In the genomic region with DNA sequence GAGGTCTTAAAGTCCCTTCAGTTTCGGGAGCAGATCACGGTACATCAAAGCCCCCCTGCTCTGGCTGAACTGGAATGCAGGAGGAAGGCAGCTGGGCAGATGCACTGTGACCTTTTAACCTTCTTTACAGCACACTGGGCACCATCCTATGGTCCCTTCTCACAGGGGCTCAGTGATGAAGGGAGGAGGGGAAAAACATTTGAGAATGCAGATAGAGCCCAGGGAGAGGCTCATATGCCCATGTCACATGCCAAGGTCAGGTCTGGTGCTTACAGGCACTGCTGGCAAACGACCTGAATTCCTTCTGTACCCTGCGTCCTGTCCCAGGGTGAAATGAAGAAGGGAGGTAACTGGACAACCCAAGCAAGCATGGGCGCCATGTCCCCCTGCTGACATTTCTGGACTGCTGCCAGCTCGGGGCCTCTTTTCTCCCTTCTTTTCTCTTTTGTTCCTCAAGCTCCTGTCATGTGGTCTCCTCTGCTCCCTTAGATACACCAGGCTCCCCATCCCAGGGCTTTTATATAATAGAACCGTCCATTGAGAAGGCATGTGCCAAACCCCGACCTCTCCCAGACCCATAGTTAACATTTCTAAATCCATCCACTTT, we compare ENCODE assay signal across 11 mouse cellular contexts. TPM values are rescaled to one million over a fixed set of nuclear protein-coding genes. Genes with fewer than 3 reads are reported as not detected.
DNase-seq lines count a peak whose midpoint lies in the region; ATAC-seq and TF ChIP-seq lines count a peak whose summit lies in the region.
"Had no signal": no experiment of that assay in that cellular context is flagged by ENCODE, and none has a peak within 500 bp of the region (broad histone marks: within the 10 kb centered on the region; RNA-seq: fewer than 3 reads in every experiment).

No protein-coding gene starts in this region.

- no peak for TF ChIP-seq EP300 in stomach, postnatal 0 days (optimal IDR thresholded peaks at IDR 0.05)

- TF ChIP-seq POLR2A in limb, embryonic 14.5 days (IDR thresholded peaks at IDR 0.05; ENCODE audit: borderline replicate concordance, extremely low read depth, insufficient read depth, insufficient read length) = no peak

- no peaks in the 10 kb centered on the region for H3K9me3 ChIP-seq in forebrain, embryonic 14.5 days (replicated peaks; ENCODE audit: control insufficient read depth, low read length)
- H3K9me3 ChIP-seq in forebrain, embryonic 16.5 days (ENCODE audit: control insufficient read depth, low read length) = no peaks in the 10 kb centered on the region
- H3K9me3 ChIP-seq in limb, embryonic 14.5 days (ENCODE audit: control insufficient read depth, low read length) = no peaks in the 10 kb centered on the region
- no peaks in the 10 kb centered on the region for H3K9me3 ChIP-seq in stomach, postnatal 0 days (ENCODE audit: control insufficient read depth, low read length)

- no peaks in the 10 kb centered on the region for H3K27me3 ChIP-seq in forebrain, embryonic 14.5 days (replicated peaks; ENCODE audit: control insufficient read depth, insufficient read depth, low read length)
- no peaks in the 10 kb centered on the region for H3K27me3 ChIP-seq in forebrain, embryonic 16.5 days (replicated peaks; ENCODE audit: control insufficient read depth, insufficient read depth, low read length)
- no peaks in the 10 kb centered on the region for H3K27me3 ChIP-seq in limb, embryonic 14.5 days (ENCODE audit: control insufficient read depth, insufficient read depth, low read length)
- no peaks in the 10 kb centered on the region for H3K27me3 ChIP-seq in stomach, postnatal 0 days (ENCODE audit: control insufficient read depth, insufficient read depth, low read length)

- H3K4me3 ChIP-seq in forebrain, embryonic 14.5 days (ENCODE audit: low read depth, low read length) = no peak overlapping the region
- no peak overlapping the region for H3K4me3 ChIP-seq in forebrain, embryonic 16.5 days (replicated peaks; ENCODE audit: low read length)
- no peak overlapping the region for H3K4me3 ChIP-seq in limb, embryonic 14.5 days (replicated peaks; ENCODE audit: low read length)
- H3K4me3 ChIP-seq in stomach, postnatal 0 days (ENCODE audit: low read depth, low read length) = no peak overlapping the region

- no peak overlapping the region for H3K4me2 ChIP-seq in forebrain, embryonic 14.5 days (ENCODE audit: low read length)
- H3K4me2 ChIP-seq in forebrain, embryonic 16.5 days (ENCODE audit: low read length) = no peak overlapping the region
- H3K4me2 ChIP-seq in limb, embryonic 14.5 days (replicated peaks; ENCODE audit: low read depth, low read length, severe bottlenecking) = no peak overlapping the region
- H3K4me2 ChIP-seq in stomach, postnatal 0 days (replicated peaks; ENCODE audit: low read depth) = no peak overlapping the region

- peaks cover 12% of the 10 kb centered on the region for H3K4me1 ChIP-seq in forebrain, embryonic 14.5 days (ENCODE audit: control insufficient read depth, insufficient read depth, low read length)
- H3K4me1 ChIP-seq in forebrain, embryonic 16.5 days (replicated peaks; ENCODE audit: control insufficient read depth, insufficient read depth, low read length) = peaks cover 6% of the 10 kb centered on the region
- H3K4me1 ChIP-seq in limb, embryonic 14.5 days (ENCODE audit: control insufficient read depth, insufficient read depth, low read length) = peaks cover 14% of the 10 kb centered on the region
- peaks cover 4% of the 10 kb centered on the region; the same call in 1 of the 2 replicates for H3K4me1 ChIP-seq in stomach, postnatal 0 days (replicated peaks; ENCODE audit: control insufficient read depth, insufficient read depth)

- 11% methylated on average over 8 of the region's 8 CpGs for WGBS in forebrain, embryonic 14.5 days
- WGBS in forebrain, embryonic 16.5 days = 13% methylated on average over 8 of the region's 8 CpGs
- 48% methylated on average over 7 of the region's 8 CpGs for WGBS in limb, embryonic 14.5 days
- WGBS in stomach, postnatal 0 days = 41% methylated on average over 8 of the region's 8 CpGs

- H3K36me3 ChIP-seq in forebrain, embryonic 14.5 days (ENCODE audit: control insufficient read depth, insufficient read depth, low read length) = no peaks in the 10 kb centered on the region
- H3K36me3 ChIP-seq in forebrain, embryonic 16.5 days (ENCODE audit: control insufficient read depth, insufficient read depth) = no peaks in the 10 kb centered on the region
- no peaks in the 10 kb centered on the region for H3K36me3 ChIP-seq in limb, embryonic 14.5 days (ENCODE audit: control insufficient read depth, insufficient read depth, low read length)
- no peaks in the 10 kb centered on the region for H3K36me3 ChIP-seq in stomach, postnatal 0 days (ENCODE audit: control insufficient read depth, insufficient read depth, low read length)

- TF ChIP-seq CTCF in stomach, postnatal 0 days (IDR thresholded peaks at IDR 0.05; ENCODE audit: low read depth) = no peak

- peak; percentile 22 for DNase-seq in forebrain, embryonic 14.5 days (ENCODE audit: low spot score)
- DNase-seq in right cerebral cortex, postnatal 4 days = peak; percentile 24
- DNase-seq in right cerebral cortex, postnatal 10 days (ENCODE audit: low spot score in 2 of 2) = no peak
- no peak for DNase-seq in limb, embryonic 14.5 days (ENCODE audit: low spot score)
- no peak for DNase-seq in stomach, postnatal 0 days (ENCODE audit: low spot score)
- no peak for DNase-seq in frontal cortex, postnatal 14 days (ENCODE audit: low spot score in 2 of 2)
- DNase-seq: cerebellum, adult 9-11 months; liver; thymus, postnatal 14 days had no signal

- no peak overlapping the region for H3K27ac ChIP-seq in forebrain, embryonic 14.5 days (ENCODE audit: low read depth, low read length)
- H3K27ac ChIP-seq in forebrain, embryonic 16.5 days (ENCODE audit: low read length) = no peak overlapping the region
- H3K27ac ChIP-seq in limb, embryonic 14.5 days (replicated peaks; ENCODE audit: low read depth, low read length) = no peak overlapping the region
- peak overlapping the region; percentile 82 for H3K27ac ChIP-seq in stomach, postnatal 0 days (replicated peaks)

- no peak overlapping the region for H3K9ac ChIP-seq in forebrain, embryonic 14.5 days (ENCODE audit: low read length)
- no peak overlapping the region for H3K9ac ChIP-seq in forebrain, embryonic 16.5 days (replicated peaks; ENCODE audit: low read depth, low read length)
- no peak overlapping the region for H3K9ac ChIP-seq in limb, embryonic 14.5 days (ENCODE audit: low read depth, low read length, severe bottlenecking)
- H3K9ac ChIP-seq in stomach, postnatal 0 days (ENCODE audit: low read length) = no peak overlapping the region

- ATAC-seq in forebrain, embryonic 14.5 days = no peak
- ATAC-seq in forebrain, embryonic 16.5 days = no peak
- ATAC-seq in limb, embryonic 14.5 days (ENCODE audit: low FRiP score, low read depth) = peak; percentile 36; the same call in 1 of the 2 replicates
- peak; percentile 28 for ATAC-seq in stomach, postnatal 0 days (ENCODE audit: low FRiP score, low TSS enrichment)
- ATAC-seq in inflammation-experienced regulatory T-cells, adult 6 months = no peak

RNA-seq across cellular contexts. Expression of a gene that starts 49.0 kb away (rescaled TPM):
- 2.3 and 3.0 TPM in 2 replicates for polyA plus RNA-seq in forebrain, embryonic 14.5 days (2014; fragmentation: Nextera tagmentation; extraction: Ambion mirVana)
- polyA plus RNA-seq in forebrain, embryonic 16.5 days (2015; fragmentation: Nextera tagmentation; extraction: Ambion mirVana) = 2.6 and 2.8 TPM in 2 replicates
- polyA plus RNA-seq in limb, embryonic 14.5 days (2012; rRNA removed) = 12.3 and 16.1 TPM in 2 replicates
- 8.9 and 10.5 TPM in 2 replicates for polyA plus RNA-seq in limb, embryonic 14.5 days (2014; fragmentation: Nextera tagmentation; extraction: Ambion mirVana)
- 3.6 and 6.0 TPM in 2 replicates for polyA plus RNA-seq in stomach, postnatal 0 days (2015; fragmentation: Nextera tagmentation; extraction: Ambion mirVana)
- 10 to 100 TPM; 13.6 to 50.0 (median 44.7) TPM for polyA plus RNA-seq in inflammation-experienced regulatory T-cells, adult 6 months (2017; shearing (Covaris generic))

Comparison
In these comparisons a context has a peak if more than half of its experiments do, and no peak if none do; other contexts are left out.
1. DNase-seq: peak in forebrain, embryonic 14.5 days (single experiment) and right cerebral cortex, postnatal 4 days (single experiment); none in right cerebral cortex, postnatal 10 days (0 of 2), limb, embryonic 14.5 days (single experiment), stomach, postnatal 0 days (single experiment) and frontal cortex, postnatal 14 days (0 of 2).
2. ATAC-seq: peak in limb, embryonic 14.5 days (single experiment) and stomach, postnatal 0 days (single experiment); none in forebrain, embryonic 14.5 days (single experiment), forebrain, embryonic 16.5 days (single experiment) and inflammation-experienced regulatory T-cells, adult 6 months (single experiment).